ENCODE assay signal across 13 mouse cellular contexts in the genomic region with DNA sequence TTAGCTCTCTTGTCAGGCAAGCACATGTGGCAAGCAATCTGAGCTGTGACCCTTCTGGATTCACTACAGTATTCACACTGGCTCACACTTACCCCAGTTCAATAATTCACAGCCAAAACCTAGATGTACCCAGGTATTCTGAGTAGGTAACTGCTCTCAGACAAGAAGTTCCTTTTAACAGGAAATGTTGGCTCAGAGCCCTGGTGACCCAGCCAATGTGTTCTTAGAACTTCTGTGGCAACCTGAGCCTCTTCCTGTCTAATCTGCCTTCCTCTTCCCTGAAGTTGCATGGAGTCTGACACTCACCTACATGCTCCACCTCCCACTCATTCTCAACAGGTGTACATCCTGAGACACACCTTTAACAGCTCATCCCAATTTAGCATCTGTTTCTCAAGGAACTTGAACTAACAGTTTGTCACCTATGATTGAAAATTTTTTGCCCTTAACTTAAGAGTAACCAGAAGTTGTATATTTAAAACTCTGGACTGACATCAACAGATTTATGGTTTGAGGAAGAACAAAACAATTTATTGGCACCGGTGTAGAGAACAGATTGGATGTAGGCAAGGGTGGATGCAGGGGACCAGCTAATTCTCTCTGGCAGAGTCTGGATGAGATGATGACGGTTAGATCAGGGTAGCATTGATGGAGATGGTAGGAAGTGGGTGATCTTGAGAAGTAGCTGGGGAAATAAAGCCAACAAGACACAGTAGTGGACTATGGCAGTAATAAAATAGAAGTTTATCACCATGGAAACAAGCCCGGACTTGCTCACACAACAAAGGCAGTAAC.
"Had no signal": no experiment of that assay in that cellular context is flagged by ENCODE, and none has a peak within 500 bp of the region (broad histone marks: within the 10 kb centered on the region; RNA-seq: fewer than 3 reads in every experiment).

No protein-coding gene starts in this region.

- H3K4me3 ChIP-seq: limb, embryonic 12.5 days; liver, embryonic 13.5 days; lung, embryonic 15.5 days; megakaryocyte, embryonic 14.5 days; midbrain, embryonic 15.5 days; neural tube, embryonic 12.5 days had no signal

- H3K9me3 ChIP-seq: limb, embryonic 12.5 days; liver, embryonic 13.5 days; lung, embryonic 15.5 days; midbrain, embryonic 15.5 days; neural tube, embryonic 12.5 days had no signal

- ATAC-seq: intestine, embryonic 16.5 days; liver, postnatal 0 days; midbrain, embryonic 15.5 days had no signal

- DNase-seq: liver; liver, embryonic 13.5 days; liver, postnatal 0 days; lung, postnatal 14 days; thymus, postnatal 36 days had no signal

- H3K36me3 ChIP-seq: limb, embryonic 12.5 days; liver, embryonic 13.5 days; lung, embryonic 15.5 days; midbrain, embryonic 15.5 days; neural tube, embryonic 12.5 days had no signal

- H3K27ac ChIP-seq: limb, embryonic 12.5 days; liver, embryonic 13.5 days; lung, embryonic 15.5 days; macrophage; midbrain, embryonic 15.5 days; neural tube, embryonic 12.5 days had no signal

- H3K9ac ChIP-seq: limb, embryonic 12.5 days; liver, embryonic 13.5 days; liver, postnatal 0 days; lung, embryonic 15.5 days; midbrain, embryonic 15.5 days; neural tube, embryonic 12.5 days had no signal

- H3K4me1 ChIP-seq: limb, embryonic 12.5 days; liver, embryonic 13.5 days; lung, embryonic 15.5 days; megakaryocyte, embryonic 14.5 days; neural tube, embryonic 12.5 days had no signal

- H3K4me2 ChIP-seq: limb, embryonic 12.5 days; liver, embryonic 13.5 days; lung, embryonic 15.5 days; midbrain, embryonic 11.5 days; midbrain, embryonic 15.5 days; neural tube, embryonic 12.5 days had no signal

- H3K27me3 ChIP-seq: limb, embryonic 12.5 days; liver, embryonic 13.5 days; lung, embryonic 15.5 days; megakaryocyte, embryonic 14.5 days; midbrain, embryonic 15.5 days; neural tube, embryonic 12.5 days had no signal
